9 mouse cellular contexts compared by ENCODE assay signal in genomic region chr17:79518185-79518584, GRCm38 (mm10).
DNase-seq lines count a peak whose midpoint lies in the region; ATAC-seq and TF ChIP-seq lines count a peak whose summit lies in the region.
"Had no signal": no experiment of that assay in that cellular context is flagged by ENCODE, and none has a peak within 500 bp of the region (broad histone marks: within the 10 kb centered on the region; RNA-seq: fewer than 3 reads in every experiment).

No protein-coding gene starts in this region.

- no peaks in the 10 kb centered on the region for H3K79me2 ChIP-seq in heart, adult 2 months (replicated peaks; ENCODE audit: control insufficient read depth, insufficient read depth, low read length)

- intact Hi-C loops in heart, adult 2 months (cut with DNase I): loop anchor here (1.0 to 5.0 kb wide), 4 partner anchors 49 to 408 kb away; no protein-coding TSS in a partner anchor

- no peak overlapping the region for H3K27ac ChIP-seq in heart, adult 2 months
- H3K27ac ChIP-seq in heart, embryonic 11.5 days (ENCODE audit: low read depth, low read length): no peak overlapping the region
- H3K27ac ChIP-seq: neural tube, embryonic 13.5 days had no signal

- TF ChIP-seq EP300 in heart, adult 2 months (IDR thresholded peaks at IDR 0.05; ENCODE audit: insufficient read depth, low read depth, low read length): no peak

- no peak overlapping the region for H3K4me2 ChIP-seq in heart, embryonic 11.5 days
- H3K4me2 ChIP-seq: neural tube, embryonic 13.5 days had no signal

- no peak for ATAC-seq in heart, embryonic 11.5 days (replicated peaks; ENCODE audit: insufficient number of reproducible peaks, low FRiP score, low TSS enrichment)

- no peak overlapping the region for H3K9ac ChIP-seq in heart, adult 2 months (ENCODE audit: low read depth, low read length)
- no peak overlapping the region for H3K9ac ChIP-seq in heart, embryonic 11.5 days (ENCODE audit: low read depth, low read length)
- H3K9ac ChIP-seq: neural tube, embryonic 13.5 days had no signal

- 0 out of 2 replicates have a peak, but pooled peaks cover 2% of the 10 kb centered on the region for H3K9me3 ChIP-seq in heart, embryonic 11.5 days (replicated peaks; ENCODE audit: control insufficient read depth, low read length)
- H3K9me3 ChIP-seq: neural tube, embryonic 13.5 days had no signal

- no peaks in the 10 kb centered on the region for H3K36me3 ChIP-seq in heart, adult 2 months (ENCODE audit: control insufficient read depth, insufficient read depth, low read length)
- H3K36me3 ChIP-seq in heart, embryonic 11.5 days (ENCODE audit: control insufficient read depth, insufficient read depth, low read length): no peaks in the 10 kb centered on the region
- H3K36me3 ChIP-seq: neural tube, embryonic 13.5 days had no signal

- TF ChIP-seq CTCF in heart, adult 2 months (IDR thresholded peaks at IDR 0.05): peak; percentile 70

- no peaks in the 10 kb centered on the region; the same call in 1 of the 2 replicates for H3K4me1 ChIP-seq in heart, adult 2 months (ENCODE audit: control insufficient read depth, insufficient read depth, low read length)
- peaks cover 7% of the 10 kb centered on the region; the same call in 1 of the 2 replicates for H3K4me1 ChIP-seq in heart, embryonic 11.5 days (ENCODE audit: control insufficient read depth, insufficient read depth, low read length)
- H3K4me1 ChIP-seq: neural tube, embryonic 13.5 days had no signal

- no peak overlapping the region for H3K4me3 ChIP-seq in heart, adult 2 months
- H3K4me3 ChIP-seq in heart, embryonic 11.5 days (ENCODE audit: low read depth, low read length): no peak overlapping the region
- H3K4me3 ChIP-seq: neural tube, embryonic 13.5 days had no signal

- DNase-seq in heart, adult 2 months: peak in 1 of 2 experiments; percentile 14
- peak; percentile 25 for DNase-seq in CD4-positive helper T cell, adult 2 months (ENCODE audit: low read depth, low spot score)
- peak; percentile 50 for DNase-seq in embryo, embryonic 11 days
- peak; percentile 31 for DNase-seq in lung, postnatal 10 days
- no peak for DNase-seq in left cerebral cortex, adult 9 months (ENCODE audit: low spot score in 2 of 2)
- DNase-seq in right cerebral cortex, postnatal 25 days: no peak
- DNase-seq in yolk sac, embryonic 10.5 days (ENCODE audit: low spot score): no peak

- TF ChIP-seq POLR2A in heart, adult 2 months (IDR thresholded peaks at IDR 0.05; ENCODE audit: insufficient read depth, low read depth, low read length): no peak

- WGBS in heart, adult 2 months: 45% methylated on average over 3 of the region's 3 CpGs
- WGBS in heart, embryonic 11.5 days (ENCODE audit: insufficient replicate concordance): 56% methylated on average over 3 of the region's 3 CpGs

- H3K27me3 ChIP-seq in heart, adult 2 months (ENCODE audit: control insufficient read depth, insufficient read depth, low read length): no peaks in the 10 kb centered on the region
- no peaks in the 10 kb centered on the region for H3K27me3 ChIP-seq in heart, embryonic 11.5 days (ENCODE audit: control insufficient read depth, insufficient read depth, low read length)
- H3K27me3 ChIP-seq: neural tube, embryonic 13.5 days had no signal

Comparison
In these comparisons a context has a peak if more than half of its experiments do, and no peak if none do; other contexts are left out.
1. DNase-seq: peak in CD4-positive helper T cell, adult 2 months (single experiment), embryo, embryonic 11 days (single experiment) and lung, postnatal 10 days (single experiment); none in left cerebral cortex, adult 9 months (0 of 2), right cerebral cortex, postnatal 25 days (single experiment) and yolk sac, embryonic 10.5 days (single experiment).